Mouse (Mus musculus) limb, embryonic 15.5 days (tissue): ENCODE results near the gene Cemip. TPM values are rescaled to one million over a fixed set of nuclear protein-coding genes. Genes with fewer than 3 reads are reported as not detected.

ENCODE experiments used
- ATAC-seq: fragments of 200-750 bp; cut with Nextera tagmentation; 2 replicates; pipeline ENCODE4 v1.8.0; 2017; ENCODE audit warnings: low read depth, moderate TSS enrichment; ENCODE audit not compliant: insufficient number of reproducible peaks, low FRiP score, low TSS enrichment
- H3K27ac ChIP-seq: fragments of 300-500 bp; sonication (generic); 2 replicates; pipeline ENCODE4 v1.5.1; 2015; ENCODE audit warnings: moderate library complexity, mild to moderate bottlenecking, inconsistent platforms
- H3K27me3 ChIP-seq: fragments of 300-500 bp; sonication (generic); 2 replicates; pipeline ENCODE4 v1.6.1; 2015; ENCODE audit warnings: inconsistent platforms
- H3K36me3 ChIP-seq: fragments of 300-500 bp; sonication (generic); 2 replicates; pipeline ENCODE4 v1.6.1; 2015; ENCODE audit warnings: inconsistent platforms
- H3K4me1 ChIP-seq: fragments of 300-500 bp; sonication (generic); 2 replicates; pipeline ENCODE4 v1.6.1; 2015; ENCODE audit warnings: inconsistent platforms
- H3K4me2 ChIP-seq: fragments of 300-500 bp; sonication (generic); 2 replicates; pipeline ENCODE4 v1.6.1; 2015; ENCODE audit warnings: mild to moderate bottlenecking, inconsistent platforms
- H3K4me3 ChIP-seq: fragments of 300-500 bp; sonication (generic); 2 replicates; pipeline ENCODE4 v1.5.1; 2015; ENCODE audit warnings: mild to moderate bottlenecking, inconsistent platforms
- H3K9ac ChIP-seq: fragments of 300-500 bp; sonication (generic); 2 replicates; pipeline ENCODE4 v1.6.1; 2015; ENCODE audit warnings: inconsistent platforms
- H3K9me3 ChIP-seq: fragments of 300-500 bp; sonication (generic); 2 replicates; pipeline ENCODE4 v1.6.1; 2016; ENCODE audit warnings: inconsistent platforms
- WGBS: fragments of 180-500 bp; shearing (Covaris S2); methylation state at CpG from one replicate; pipeline ENCODE4 v1.1.7; 2015; 5-methylcytosine and 5-hydroxymethylcytosine counted together
- polyA plus RNA-seq: library from polyadenylated mRNA; unstranded; fragments of >200 nt; fragmentation: Nextera tagmentation; extraction: Ambion mirVana; gene quantifications from 2 replicates; pipeline ENCODE4 v1.2.1, GENCODE M21; 2015

The Cemip gene
- polyA plus RNA-seq, 1 experiment from 2014 or later = 0.45 TPM

DNA sequence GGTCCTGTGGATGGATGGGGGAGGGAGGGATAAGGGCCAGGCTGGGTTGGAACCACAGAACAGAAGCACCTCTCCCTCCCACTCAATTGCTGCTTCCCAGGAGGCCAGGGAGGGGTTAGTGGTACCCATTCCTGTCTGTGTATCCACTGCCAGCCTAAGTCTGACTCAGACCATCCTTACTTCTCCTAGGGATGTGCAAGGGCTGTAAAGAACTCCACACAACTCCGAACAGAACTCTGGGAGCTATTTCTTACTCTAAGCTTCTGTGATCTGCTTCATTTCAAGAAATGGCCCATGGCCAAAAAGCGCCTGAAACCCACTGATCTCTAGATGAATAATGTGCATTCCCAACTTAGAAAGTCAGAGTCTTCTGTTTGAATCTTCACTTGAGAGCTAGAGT lies 146.2 kb downstream of the Cemip start:
- Histone ChIP-seq H3K36me3 (no peaks in the 10 kb centered on the region), H3K4me1 (no peaks in the 10 kb centered on the region), H3K27me3 (no peaks in the 10 kb centered on the region), H3K9ac (no peak overlapping the region), H3K4me3 (no peak overlapping the region), H3K4me2 (no peak overlapping the region), H3K27ac (no peak overlapping the region), H3K9me3 (no peaks in the 10 kb centered on the region)
- WGBS = 66% methylated on average over 2 of the region's 2 CpGs
- no peak for ATAC-seq

- no peaks in the 10 kb centered on the region for H3K4me1 ChIP-seq
- H3K9me3 ChIP-seq = no peaks in the 10 kb centered on the region
- no peak overlapping the region for H3K4me3 ChIP-seq
- H3K36me3 ChIP-seq = no peaks in the 10 kb centered on the region
- 41% methylated on average over 3 of the region's 3 CpGs for WGBS
- H3K27ac ChIP-seq = no peak overlapping the region
- H3K4me2 ChIP-seq = no peak overlapping the region
- H3K9ac ChIP-seq = no peak overlapping the region
- no peak for ATAC-seq
- no peaks in the 10 kb centered on the region for H3K27me3 ChIP-seq
Observed at GRCm38 (mm10) chr7:83939017-83939721, 147.1 kb downstream of the Cemip start.

DNA sequence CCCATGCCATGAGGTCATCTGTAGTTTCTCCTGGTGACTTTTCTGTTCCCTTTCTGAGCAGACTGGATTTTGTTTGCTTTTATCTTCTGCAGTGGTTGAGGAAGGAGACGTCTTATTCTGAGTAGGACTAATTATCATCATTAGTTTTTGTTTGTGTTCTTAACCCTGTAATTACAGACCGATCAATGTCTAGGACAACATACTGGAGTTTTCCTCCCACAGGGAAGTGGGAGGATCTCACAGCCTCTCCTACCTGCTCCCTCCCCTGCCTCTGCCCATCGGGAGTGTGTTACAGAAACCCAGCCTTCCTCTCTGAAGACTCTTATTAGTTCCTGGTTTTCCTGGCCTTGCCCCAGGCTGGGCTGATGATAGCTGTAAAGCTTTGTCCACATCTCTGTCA lies 164.7 kb downstream of the Cemip start:
- H3K4me3 ChIP-seq = no peak overlapping the region
- no peaks in the 10 kb centered on the region for H3K4me1 ChIP-seq
- WGBS = 36% methylated on average over 3 of the region's 3 CpGs
- no peak overlapping the region for H3K27ac ChIP-seq
- no peaks in the 10 kb centered on the region for H3K27me3 ChIP-seq
- no peak overlapping the region for H3K9ac ChIP-seq
- H3K4me2 ChIP-seq = no peak overlapping the region
- no peaks in the 10 kb centered on the region for H3K9me3 ChIP-seq
- H3K36me3 ChIP-seq = no peaks in the 10 kb centered on the region
- ATAC-seq = no peak

GRCm38 (mm10) chr7:83920241-83920640 lies 166.1 kb downstream of the Cemip start:
- H3K9me3 ChIP-seq = no peaks in the 10 kb centered on the region
- H3K4me1 ChIP-seq = no peaks in the 10 kb centered on the region
- no peaks in the 10 kb centered on the region for H3K27me3 ChIP-seq
- H3K4me3 ChIP-seq = no peak overlapping the region
- ATAC-seq = no peak
- H3K9ac ChIP-seq = no peak overlapping the region
- no peaks in the 10 kb centered on the region for H3K36me3 ChIP-seq
- H3K4me2 ChIP-seq = no peak overlapping the region
- 54% methylated on average over 4 of the region's 4 CpGs for WGBS
- no peak overlapping the region for H3K27ac ChIP-seq

DNA sequence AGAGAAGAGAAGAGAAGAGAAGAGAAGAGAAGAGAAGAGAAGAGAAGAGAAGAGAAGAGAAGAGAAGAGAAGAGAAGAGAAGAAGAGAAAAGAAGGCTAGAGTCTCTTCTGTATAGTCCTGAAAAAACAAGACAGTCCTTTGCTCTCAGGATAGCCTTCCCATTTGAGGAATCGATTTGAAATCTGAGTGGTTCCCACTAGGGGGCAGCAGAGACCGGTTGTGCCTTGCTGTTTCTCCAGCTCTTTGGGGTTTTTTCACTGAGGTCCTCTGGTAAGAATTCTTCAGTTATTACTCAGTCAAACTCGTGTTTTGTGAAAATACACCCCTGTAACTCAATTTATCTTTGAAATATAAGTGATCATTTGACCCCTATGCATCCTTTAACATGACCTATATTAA lies 171.7 kb downstream of the Cemip start:
- no peaks in the 10 kb centered on the region for H3K4me1 ChIP-seq
- no peak for ATAC-seq
- H3K9me3 ChIP-seq = no peaks in the 10 kb centered on the region
- H3K27me3 ChIP-seq = no peaks in the 10 kb centered on the region
- WGBS = under 1% methylated on average over 3 of the region's 3 CpGs
- H3K4me3 ChIP-seq = no peak overlapping the region
- H3K36me3 ChIP-seq = no peaks in the 10 kb centered on the region
- H3K9ac ChIP-seq = no peak overlapping the region
- H3K4me2 ChIP-seq = no peak overlapping the region
- H3K27ac ChIP-seq = no peak overlapping the region

- 71% methylated on average over 9 of the region's 9 CpGs for WGBS
- Histone ChIP-seq H3K27ac (no peak overlapping the region), H3K4me3 (no peak overlapping the region), H3K4me1 (no peaks in the 10 kb centered on the region), H3K9me3 (no peaks in the 10 kb centered on the region), H3K9ac (no peak overlapping the region), H3K27me3 (no peaks in the 10 kb centered on the region), H3K36me3 (no peaks in the 10 kb centered on the region), H3K4me2 (no peak overlapping the region)
- ATAC-seq = no peak
Observed at GRCm38 (mm10) chr7:83913995-83914394, 172.3 kb downstream of the Cemip start.

DNA sequence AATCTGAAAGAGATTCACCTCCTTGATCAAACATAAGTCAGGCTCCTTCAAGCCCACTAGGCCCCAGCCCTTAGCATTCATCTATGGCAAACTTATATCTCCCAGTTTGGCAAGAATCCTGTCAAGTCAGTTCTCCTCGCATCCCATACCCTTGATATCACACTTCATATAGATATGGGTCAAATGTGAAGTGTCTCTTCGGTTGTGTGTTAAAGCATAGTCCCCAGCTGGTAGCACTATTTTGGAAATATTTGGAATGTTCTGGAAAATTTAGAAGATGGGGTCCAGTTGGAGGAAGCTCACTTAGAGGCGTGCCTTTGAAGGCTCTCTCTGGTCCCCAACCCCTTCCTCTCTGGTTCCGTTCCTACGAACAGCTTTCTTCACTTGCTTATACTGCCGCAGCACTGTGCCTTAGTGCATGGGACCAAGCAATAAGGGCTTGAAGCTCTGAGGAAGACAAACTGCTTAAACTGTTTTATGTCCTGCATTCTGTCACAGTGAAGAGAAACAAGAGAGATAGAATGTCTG lies 172.8 kb downstream of the Cemip start:
- no peaks in the 10 kb centered on the region for H3K36me3 ChIP-seq
- H3K4me3 ChIP-seq = no peak overlapping the region
- H3K9ac ChIP-seq = no peak overlapping the region
- WGBS = 88% methylated on average over 6 of the region's 6 CpGs
- no peaks in the 10 kb centered on the region for H3K27me3 ChIP-seq
- no peaks in the 10 kb centered on the region for H3K4me1 ChIP-seq
- H3K9me3 ChIP-seq = no peaks in the 10 kb centered on the region
- H3K27ac ChIP-seq = no peak overlapping the region
- H3K4me2 ChIP-seq = no peak overlapping the region
- ATAC-seq = no peak

DNA sequence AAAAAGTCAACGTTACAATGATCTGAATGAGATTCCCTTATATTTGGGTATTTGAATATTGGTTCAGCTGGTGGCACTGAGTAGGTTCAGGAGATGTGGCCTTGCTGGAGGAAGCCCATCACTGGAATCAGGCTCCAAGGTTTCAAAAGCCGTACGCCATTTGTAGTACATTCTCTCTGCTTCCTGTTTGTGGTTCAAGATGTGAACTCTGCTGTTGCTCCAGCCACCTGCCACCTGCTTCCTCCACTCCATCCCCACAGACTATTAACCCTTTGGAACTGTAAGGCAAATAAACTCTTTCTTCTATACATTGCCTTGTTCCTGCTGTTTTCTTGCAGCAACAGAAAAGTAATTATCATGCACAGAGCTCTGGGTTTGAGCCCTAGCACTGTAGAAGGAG lies 174.4 kb downstream of the Cemip start:
- Histone ChIP-seq H3K27me3 (no peaks in the 10 kb centered on the region), H3K4me1 (no peaks in the 10 kb centered on the region), H3K4me3 (no peak overlapping the region), H3K9me3 (no peaks in the 10 kb centered on the region), H3K4me2 (no peak overlapping the region), H3K36me3 (no peaks in the 10 kb centered on the region), H3K27ac (no peak overlapping the region), H3K9ac (no peak overlapping the region)
- no peak for ATAC-seq
- WGBS = 74% methylated on average over 3 of the region's 3 CpGs

- Histone ChIP-seq H3K27me3 (no peaks in the 10 kb centered on the region), H3K27ac (no peak overlapping the region), H3K4me2 (no peak overlapping the region), H3K9ac (no peak overlapping the region), H3K36me3 (peaks cover 20% of the 10 kb centered on the region), H3K4me1 (no peaks in the 10 kb centered on the region), H3K4me3 (no peak overlapping the region), H3K9me3 (no peaks in the 10 kb centered on the region)
- 84% methylated on average over 3 of the region's 3 CpGs for WGBS
- ATAC-seq = no peak
Observed at GRCm38 (mm10) chr7:83904831-83905230, 181.5 kb downstream of the Cemip start.

DNA sequence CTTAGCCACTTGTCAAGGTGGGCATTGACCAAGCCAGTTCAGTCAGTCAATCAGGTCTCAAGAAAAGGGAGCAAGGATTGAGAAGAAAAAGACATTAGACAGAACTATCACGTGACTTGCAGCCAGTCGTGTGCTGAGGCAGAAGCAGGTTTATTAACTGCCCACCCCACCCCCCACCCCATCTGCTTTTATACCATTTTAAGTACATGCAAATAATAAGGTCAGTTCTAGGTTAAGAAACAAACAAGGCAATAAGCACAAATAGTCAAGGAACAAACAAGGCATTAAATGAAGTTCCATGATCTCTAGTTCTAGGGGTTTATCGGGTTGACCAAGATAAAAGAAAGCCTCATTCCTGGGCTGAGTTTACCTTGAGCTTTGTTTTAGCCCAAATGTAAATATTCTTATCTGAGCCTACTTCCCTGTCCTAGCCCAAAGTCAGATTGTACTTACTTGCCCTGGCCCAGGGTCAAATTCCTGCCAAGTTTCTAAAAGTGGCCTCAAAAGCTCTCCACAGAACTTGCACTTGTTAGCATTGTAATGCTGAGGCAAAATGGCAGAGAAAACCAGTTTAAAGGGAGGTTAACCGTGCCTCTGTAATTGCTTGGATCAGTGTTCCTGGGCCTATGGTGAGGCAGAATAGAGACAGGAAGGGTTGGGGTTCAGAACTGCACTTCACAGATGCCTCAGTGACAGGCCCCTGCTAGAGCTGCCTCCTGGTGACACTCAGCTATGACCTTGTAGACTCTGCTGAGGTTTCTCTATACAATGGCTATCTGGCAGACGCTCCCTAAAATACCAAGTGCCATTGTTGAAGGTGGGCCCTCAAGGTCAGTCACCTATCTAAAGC lies 183.8 kb downstream of the Cemip start:
- Histone ChIP-seq H3K4me2 (no peak overlapping the region), H3K4me3 (no peak overlapping the region), H3K36me3 (peaks cover 43% of the 10 kb centered on the region), H3K27me3 (no peaks in the 10 kb centered on the region), H3K27ac (no peak overlapping the region), H3K4me1 (no peaks in the 10 kb centered on the region), H3K9ac (no peak overlapping the region), H3K9me3 (no peaks in the 10 kb centered on the region)
- 67% methylated on average over 5 of the region's 5 CpGs for WGBS
- no peak for ATAC-seq

GRCm38 (mm10) chr7:83901425-83901824 lies 184.9 kb downstream of the Cemip start:
- no peak for ATAC-seq
- no peaks in the 10 kb centered on the region for H3K27me3 ChIP-seq

DNA sequence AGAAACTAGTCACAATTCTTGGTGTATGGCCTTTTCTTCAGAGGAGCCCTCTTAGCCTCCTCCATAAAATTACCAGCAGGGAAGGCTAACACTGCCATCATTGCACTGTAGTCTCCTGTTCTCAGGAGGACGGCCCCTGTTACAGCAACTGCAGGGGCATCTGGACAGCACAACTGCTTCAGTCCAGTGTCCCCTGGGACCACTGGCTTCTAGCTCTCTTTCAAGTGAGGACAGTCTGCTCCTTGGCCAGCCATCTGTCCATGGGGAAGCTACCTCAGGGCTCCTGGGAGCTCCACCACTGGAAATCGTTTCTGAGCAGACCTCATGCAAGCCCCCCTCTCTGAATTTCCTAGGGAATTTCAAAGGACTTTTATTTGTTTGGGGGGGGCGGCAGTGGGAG lies 185.8 kb downstream of the Cemip start:
- Histone ChIP-seq H3K9ac (no peak overlapping the region), H3K27me3 (no peaks in the 10 kb centered on the region), H3K4me1 (no peaks in the 10 kb centered on the region), H3K4me3 (no peak overlapping the region), H3K9me3 (no peaks in the 10 kb centered on the region), H3K27ac (no peak overlapping the region), H3K36me3 (peaks cover 55% of the 10 kb centered on the region), H3K4me2 (no peak overlapping the region)
- no peak for ATAC-seq
- 70% methylated on average over 3 of the region's 3 CpGs for WGBS

More at GRCm38 (mm10) chr7:83901425-83901824, 184.9 kb downstream of the Cemip start:
- H3K9me3 ChIP-seq = no peaks in the 10 kb centered on the region
- no peaks in the 10 kb centered on the region for H3K4me1 ChIP-seq
- no peak overlapping the region for H3K27ac ChIP-seq
- H3K4me2 ChIP-seq = no peak overlapping the region
- H3K36me3 ChIP-seq = peaks cover 50% of the 10 kb centered on the region
- H3K4me3 ChIP-seq = no peak overlapping the region
- no peak overlapping the region for H3K9ac ChIP-seq
- WGBS = 82% methylated on average over 4 of the region's 4 CpGs
